Mouse (Mus musculus): Measurements from ENCODE around the gene Eif2ak2.

DNA sequence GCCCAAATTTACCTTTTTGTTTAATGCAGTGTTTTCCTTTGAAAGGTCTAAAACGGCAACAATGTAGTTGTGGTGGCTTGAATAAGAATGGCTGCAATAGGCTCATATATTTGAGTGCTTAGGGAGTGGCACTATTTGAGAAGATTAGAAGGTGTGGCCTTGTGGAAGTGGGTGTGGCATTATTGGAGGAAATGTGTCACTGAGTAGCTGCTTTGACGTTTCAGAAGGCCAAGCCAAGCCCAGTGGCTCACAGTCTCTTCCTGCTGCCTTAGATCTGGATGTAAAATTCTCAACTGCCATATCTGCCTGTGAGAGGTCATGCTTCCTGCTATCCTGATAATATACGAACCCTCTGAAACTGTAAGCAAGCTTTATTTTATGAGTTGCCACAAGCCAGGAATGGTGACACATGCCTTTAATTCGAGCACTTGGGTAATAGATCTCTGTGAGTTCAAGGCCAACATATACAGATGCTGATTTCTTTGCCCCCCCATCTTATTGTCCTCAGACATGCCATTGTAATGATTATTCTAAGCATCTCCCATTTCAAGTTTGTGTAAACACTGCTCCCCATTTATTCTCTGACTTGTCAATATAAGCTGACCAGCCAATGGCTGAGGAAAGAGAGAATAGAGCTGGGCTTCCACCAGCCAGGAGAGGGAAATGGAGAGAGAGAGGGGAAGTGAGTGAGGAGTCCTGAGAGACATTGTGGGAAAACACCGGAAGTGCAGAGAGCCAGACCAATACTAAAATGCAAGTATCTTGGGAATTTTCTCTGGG, 3.1 kb upstream of the Eif2ak2 start:
- TF ChIP-seq FLI1 (IDR thresholded peaks at IDR 0.05; ENCODE audit: low read length) = no peak
- TF ChIP-seq GATA1 (IDR thresholded peaks at IDR 0.05; ENCODE audit: borderline replicate concordance, low read length) = no peak

Data from megakaryocyte, embryonic 14.5 days (primary cell).